Mouse (Mus musculus) frontal cortex, postnatal 14 days (tissue): Measurements from ENCODE around the gene Dnah7a.
A peak's percentile ranks its signal among the peaks of the same experiment; 100 is the strongest.
"Not testable (repeated sequence)": the region's sequence is repeated elsewhere in the genome, so short reads cannot be mapped to it uniquely, and the experiment has no call there.

Source experiments
- DNase-seq, 2 experiments: peaks; one replicate each; pipeline ENCODE4 v3.0.0; 2022; ENCODE audit warnings: low spot score in 2 of 2

Dnah7a gene

GRCm38 (mm10) chr1:53706431-53707361 is at the start of gene Dnah7a:
Dnah7a (minus strand) TSS chr1:53706784.
- DNase-seq: peak; percentile 39 to 50

GRCm38 (mm10) chr1:53753501-53753900 is 46.9 kb upstream of the Dnah7a start:
- DNase-seq: not testable (repeated sequence)

GRCm38 (mm10) chr1:53751144-53751543 is 44.6 kb upstream of the Dnah7a start:
- no peak for DNase-seq

- not testable (repeated sequence) for DNase-seq
Measured at GRCm38 (mm10) chr1:53750697-53751096, 44.1 kb upstream of the Dnah7a start.

DNA sequence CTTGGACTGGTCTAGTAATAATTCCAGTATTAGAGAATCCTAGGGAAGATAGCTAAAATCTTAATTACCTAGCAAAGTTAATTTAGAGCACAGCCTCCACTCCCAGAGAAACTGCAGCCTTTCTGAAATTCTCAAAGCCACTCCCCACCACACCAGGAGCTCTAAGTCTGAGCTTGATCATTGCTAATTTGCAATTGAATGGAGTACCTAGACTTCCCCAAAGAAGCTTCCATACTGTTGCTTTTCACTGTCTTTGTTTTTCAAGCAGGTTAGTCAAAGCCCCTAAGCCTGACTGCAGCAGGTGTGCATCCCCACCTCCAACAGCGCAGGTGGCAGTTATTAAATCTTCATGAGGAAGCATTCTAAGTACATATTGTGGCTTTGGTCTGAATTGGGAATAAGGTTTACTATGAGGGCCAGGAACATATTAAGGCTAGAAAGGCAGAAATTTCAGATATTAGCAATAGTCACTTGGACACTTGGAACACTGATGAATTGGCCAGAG is 43.3 kb upstream of the Dnah7a start:
- DNase-seq: not testable (repeated sequence)

GRCm38 (mm10) chr1:53748571-53748970 is 42.0 kb upstream of the Dnah7a start:
- DNase-seq: no peak

DNA sequence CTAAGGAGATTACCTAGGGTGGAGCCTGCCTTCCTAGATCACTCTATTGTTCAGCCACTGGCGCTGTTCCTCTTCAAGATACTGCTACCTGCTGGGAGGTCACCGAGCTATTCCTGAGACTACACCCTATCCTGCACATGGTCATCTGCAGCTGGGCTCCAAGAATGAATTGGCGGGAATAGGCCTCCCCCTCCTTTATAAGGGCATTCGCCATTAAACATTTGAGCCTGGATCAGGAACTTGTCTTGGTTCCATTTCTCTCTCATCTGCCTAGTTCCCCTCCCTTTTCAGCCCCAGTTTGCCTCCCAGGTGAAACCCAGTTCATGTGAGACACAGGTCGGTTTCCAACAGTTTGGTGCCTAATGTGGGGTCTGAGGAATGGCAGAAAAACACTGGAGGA is 39.4 kb upstream of the Dnah7a start:
- no peak for DNase-seq

GRCm38 (mm10) chr1:53741742-53742458 is 35.3 kb upstream of the Dnah7a start:
- DNase-seq: no peak

GRCm38 (mm10) chr1:53740777-53741336 is 34.3 kb upstream of the Dnah7a start:
- DNase-seq: no peak

DNA sequence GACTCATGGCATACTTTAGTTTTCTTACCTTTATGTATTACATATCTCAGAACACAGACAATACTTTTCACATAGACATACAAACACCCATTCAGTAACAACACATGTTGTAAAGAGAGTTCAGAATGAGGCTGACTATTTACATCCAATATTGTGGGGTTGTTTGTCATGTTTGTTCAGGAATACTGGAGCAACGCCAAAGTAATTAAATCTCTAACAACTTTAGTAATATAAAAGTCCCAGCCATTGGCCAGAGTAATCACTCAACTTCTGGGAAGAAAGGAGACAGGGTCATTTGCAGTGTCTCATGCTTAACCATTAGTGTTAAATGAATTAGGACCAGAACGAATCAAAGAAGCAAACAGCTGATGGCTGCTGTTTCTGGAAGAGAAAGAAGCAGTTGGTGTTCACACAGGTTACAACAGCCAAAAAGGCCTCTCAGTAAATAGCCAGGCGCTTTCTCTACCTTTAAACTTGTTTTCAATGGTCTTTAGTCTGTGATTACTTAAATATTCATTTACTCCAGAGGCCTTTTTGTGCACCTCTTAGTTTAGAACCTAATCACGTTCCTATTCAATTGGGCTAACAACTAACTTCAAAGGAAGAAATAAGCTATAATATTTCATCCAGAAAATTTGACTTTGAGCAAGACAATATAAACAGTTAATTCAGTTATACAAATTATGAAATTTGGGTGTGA is 33.6 kb upstream of the Dnah7a start:
- DNase-seq: not testable (repeated sequence)

- DNase-seq: no peak
Measured at GRCm38 (mm10) chr1:53736583-53736982, 30.0 kb upstream of the Dnah7a start.

DNA sequence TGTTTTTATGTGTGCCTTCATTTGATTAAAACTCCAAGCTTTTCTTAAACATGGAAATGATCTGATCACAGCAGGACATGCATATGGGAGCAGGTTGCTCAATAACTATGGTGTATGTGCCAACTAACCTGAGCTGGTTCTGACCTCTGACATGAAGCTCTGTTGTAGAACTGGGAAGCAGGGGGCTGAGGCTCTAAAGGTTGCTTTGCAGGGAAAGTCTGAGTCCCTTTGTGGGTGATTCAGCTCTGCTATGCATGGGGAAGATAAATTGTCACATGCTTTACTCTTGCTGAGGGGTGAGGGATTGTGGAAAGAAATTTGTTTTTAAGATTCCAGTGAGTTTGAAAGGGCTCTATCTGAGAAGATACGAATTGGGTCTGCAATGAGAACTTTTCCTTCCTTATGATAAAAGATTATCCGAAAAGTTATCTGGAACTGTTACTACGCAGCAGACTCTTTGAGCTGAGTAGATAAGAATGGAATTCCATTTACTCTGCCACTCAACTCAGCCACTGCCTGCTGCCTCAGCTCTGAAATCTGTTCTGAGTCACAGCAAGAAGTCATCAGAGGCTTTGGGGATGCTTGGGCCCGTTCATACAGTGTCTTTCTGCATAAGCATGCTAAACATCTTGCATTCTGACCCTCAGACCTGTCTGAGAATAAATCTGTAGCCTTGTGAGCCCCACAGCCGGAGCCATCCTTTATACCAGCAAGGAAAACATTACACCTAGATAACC is 22.1 kb upstream of the Dnah7a start:
- DNase-seq: no peak

DNA sequence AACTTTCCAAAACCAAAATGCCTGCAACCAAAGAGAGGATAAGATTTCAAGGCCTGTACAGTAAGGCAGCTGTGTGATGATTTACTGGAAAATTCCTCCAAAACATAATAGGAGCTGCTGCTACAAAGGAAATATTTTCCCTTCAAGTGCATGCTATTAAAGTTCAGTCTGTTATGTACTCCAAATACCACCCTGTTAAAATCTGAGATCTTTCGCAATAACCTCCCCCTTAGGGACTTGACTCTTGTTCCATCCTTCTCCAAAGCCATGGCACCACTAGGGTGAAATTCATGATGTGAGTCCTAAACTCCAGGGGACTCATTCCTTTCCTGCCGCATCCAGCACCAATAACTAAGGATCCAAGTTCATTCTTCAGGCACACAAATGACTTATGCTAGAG is 20.3 kb upstream of the Dnah7a start:
- no peak for DNase-seq

GRCm38 (mm10) chr1:53721353-53721752 is 14.8 kb upstream of the Dnah7a start:
- no peak for DNase-seq

DNA sequence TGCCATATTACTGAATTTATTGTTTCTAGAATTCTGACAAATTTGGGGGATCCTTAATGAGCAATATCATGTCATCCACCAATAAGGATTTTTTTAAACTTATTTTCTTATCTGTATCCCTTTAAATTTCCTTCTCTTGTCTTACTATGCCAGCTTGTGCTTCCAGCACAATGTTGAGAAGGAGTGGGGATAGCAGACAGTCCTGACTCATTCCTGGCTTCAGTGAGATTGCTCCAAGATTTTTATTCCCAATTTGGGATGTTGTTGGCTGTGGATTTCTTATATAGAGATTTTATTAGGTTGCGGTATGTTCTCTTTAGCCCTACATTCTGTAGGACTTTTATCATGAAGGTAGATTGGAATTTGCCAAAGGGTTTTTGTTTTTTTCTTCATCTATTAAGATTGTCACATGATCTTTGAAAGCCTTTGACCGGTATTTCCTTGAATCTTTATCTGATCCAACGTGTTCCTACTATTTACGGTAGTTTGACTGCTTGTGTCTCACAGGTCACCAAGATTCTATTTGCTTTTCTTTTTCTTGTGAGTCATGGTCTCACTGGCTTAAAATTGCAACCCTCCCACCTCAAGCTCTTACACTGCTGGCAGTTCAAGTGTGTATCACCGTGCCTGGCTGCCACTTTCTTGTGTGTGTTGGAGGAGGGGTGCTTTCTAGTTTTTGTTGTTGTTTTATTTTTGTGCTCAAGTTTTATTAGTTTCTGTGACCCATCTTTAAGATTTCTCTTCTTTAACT is 14.2 kb upstream of the Dnah7a start:
- DNase-seq: no peak

GRCm38 (mm10) chr1:53715966-53716515 is 9.5 kb upstream of the Dnah7a start:
- DNase-seq: no peak

- DNase-seq: no peak
Measured at GRCm38 (mm10) chr1:53715446-53715845, 8.9 kb upstream of the Dnah7a start.

GRCm38 (mm10) chr1:53713383-53713782 is 6.8 kb upstream of the Dnah7a start:
- peak in 1 of 2 experiments; percentile 7 for DNase-seq

DNA sequence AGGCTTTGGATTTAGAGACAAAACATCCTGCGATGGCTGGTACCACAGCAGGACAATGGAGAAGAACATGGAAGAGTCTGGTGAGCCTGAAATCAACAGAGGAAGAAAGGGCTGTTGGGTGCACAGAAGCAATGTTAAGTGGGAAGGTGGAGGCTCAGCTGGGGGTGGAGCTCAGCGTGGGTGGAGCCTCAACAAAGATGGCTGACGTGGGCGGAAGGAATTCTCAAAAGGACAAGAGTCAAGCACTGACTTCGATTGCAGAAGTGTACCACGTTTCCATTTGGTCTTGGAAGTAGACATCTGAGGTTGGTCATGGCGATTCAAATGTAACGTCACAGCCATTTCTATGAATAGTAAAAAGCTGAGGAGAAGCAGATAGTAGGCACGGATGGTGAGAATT is 4.5 kb upstream of the Dnah7a start:
- DNase-seq: no peak

DNA sequence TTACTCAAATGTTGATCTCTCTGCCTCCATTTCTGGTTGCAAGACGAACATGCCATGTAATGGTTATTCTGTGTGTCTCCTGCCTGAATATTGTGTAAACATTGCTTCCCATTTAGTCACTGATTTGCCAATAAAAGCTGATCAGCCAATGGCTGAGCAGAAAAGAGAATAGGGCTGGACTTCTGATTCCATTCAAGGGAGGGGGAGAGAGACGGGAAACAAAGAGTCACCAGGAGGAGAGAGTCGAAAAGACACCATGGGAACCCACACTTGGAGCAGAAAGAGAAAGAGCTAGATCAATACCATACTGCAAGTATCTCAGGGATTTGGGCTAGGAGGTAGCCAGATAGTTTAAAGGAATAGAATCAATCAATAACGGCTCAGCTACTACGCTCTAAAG is 3.0 kb upstream of the Dnah7a start:
- DNase-seq: not testable (repeated sequence)
